Mouse (Mus musculus) liver, embryonic 14.5 days (tissue): ENCODE results near the gene Gm9970.

Experiments used
- CTCF ChIP-seq: IDR thresholded peaks from 2 replicates; pipeline ENCODE4 v1.5.1; 2016; ENCODE audit warnings: antibody characterized with exemption, low read depth, control low read depth
- EP300 ChIP-seq: IDR thresholded peaks from 2 replicates; pipeline ENCODE4 v1.6.1; 2016; ENCODE audit warnings: antibody characterized with exemption, low read depth

- TF ChIP-seq CTCF (no peak), EP300 (no peak)
Observed at GRCm38 (mm10) chr5:31194486-31195485, 46.2 kb downstream of the Gm9970 start.
